Mouse (Mus musculus): ENCODE measurements around the gene Nrd1.

Gene Nrd1

GRCm38 (mm10) chr4:109098861-109099260, 98.4 kb downstream of the Nrd1 start:
- DNase-seq (ENCODE audit: low spot score in 2 of 2): no peak

- DNase-seq (ENCODE audit: low spot score in 2 of 2): no peak
Measured at GRCm38 (mm10) chr4:109102574-109102973, 102.1 kb downstream of the Nrd1 start.

- DNase-seq (ENCODE audit: low spot score in 2 of 2): no peak
Measured at GRCm38 (mm10) chr4:109103145-109103883, 102.9 kb downstream of the Nrd1 start.

- DNase-seq (ENCODE audit: low spot score in 2 of 2): no peak
Measured at GRCm38 (mm10) chr4:109105254-109105653, 104.8 kb downstream of the Nrd1 start.

- DNase-seq (ENCODE audit: low spot score in 2 of 2): peak in 1 of 2 experiments; percentile 32
Measured at GRCm38 (mm10) chr4:109106034-109106433, 105.6 kb downstream of the Nrd1 start.

- DNase-seq (ENCODE audit: low spot score in 2 of 2): no peak
Measured at GRCm38 (mm10) chr4:109106594-109106993, 106.1 kb downstream of the Nrd1 start.

- no peak for DNase-seq (ENCODE audit: low spot score in 2 of 2)
Measured at GRCm38 (mm10) chr4:109109012-109109411, 108.6 kb downstream of the Nrd1 start.

GRCm38 (mm10) chr4:109109686-109110085, 109.2 kb downstream of the Nrd1 start:
- DNase-seq (ENCODE audit: low spot score in 2 of 2): no peak

- DNase-seq (ENCODE audit: low spot score in 2 of 2): no peak
Measured at GRCm38 (mm10) chr4:109110978-109111377, 110.5 kb downstream of the Nrd1 start.
